Mouse (Mus musculus) gonadal fat pad, adult 2 months (tissue): ENCODE measurements around the gene Dnajc27. TPM values are rescaled to one million over a fixed set of nuclear protein-coding genes. Genes with fewer than 3 reads are reported as not detected.

Source experiments
- DNase-seq: peaks from one replicate; pipeline ENCODE4 v3.0.0-alpha.2; 2012; ENCODE audit warnings: low read depth
- polyA plus RNA-seq: library from polyadenylated mRNA; depleted of rRNA; stranded (reverse); fragments of >200 nt; gene quantifications from 2 replicates; pipeline ENCODE4 v1.2.3, GENCODE M21; 2012; rRNA removed

The Dnajc27 gene
- polyA plus RNA-seq, 1 experiment = 5.6 TPM

- no peak for DNase-seq
These were observed 2.1 kb upstream of the Dnajc27 start for GRCm38 (mm10) chr12:4080311-4080710.

- DNase-seq = no peak
These were observed 1.1 kb downstream of the Dnajc27 start for GRCm38 (mm10) chr12:4083441-4083840.

- no peak for DNase-seq
These were observed 25.0 kb downstream of the Dnajc27 start for GRCm38 (mm10) chr12:4107383-4107782.

DNA sequence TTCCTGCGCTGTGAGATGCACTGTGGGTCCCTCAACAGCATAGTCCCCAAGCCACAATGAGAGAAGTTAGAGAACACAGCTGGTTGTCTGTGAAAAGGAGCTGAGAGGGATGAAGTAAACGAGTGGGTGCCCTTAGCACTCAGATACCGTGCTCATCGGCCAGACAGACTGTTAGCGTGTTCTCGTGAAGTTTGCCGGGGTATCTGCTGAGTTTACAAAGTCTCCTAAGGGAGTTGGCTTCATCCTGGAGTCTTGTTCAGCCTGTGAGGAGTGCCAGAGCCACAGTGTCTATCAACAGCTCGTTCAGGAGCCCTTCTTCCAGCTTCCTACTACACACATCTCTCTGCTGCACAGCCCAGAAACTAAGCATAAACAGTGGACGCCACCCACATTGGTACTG is 33.7 kb downstream of the Dnajc27 start:
- DNase-seq = no peak

GRCm38 (mm10) chr12:4117136-4117535 is 34.8 kb downstream of the Dnajc27 start:
- DNase-seq = no peak

DNA sequence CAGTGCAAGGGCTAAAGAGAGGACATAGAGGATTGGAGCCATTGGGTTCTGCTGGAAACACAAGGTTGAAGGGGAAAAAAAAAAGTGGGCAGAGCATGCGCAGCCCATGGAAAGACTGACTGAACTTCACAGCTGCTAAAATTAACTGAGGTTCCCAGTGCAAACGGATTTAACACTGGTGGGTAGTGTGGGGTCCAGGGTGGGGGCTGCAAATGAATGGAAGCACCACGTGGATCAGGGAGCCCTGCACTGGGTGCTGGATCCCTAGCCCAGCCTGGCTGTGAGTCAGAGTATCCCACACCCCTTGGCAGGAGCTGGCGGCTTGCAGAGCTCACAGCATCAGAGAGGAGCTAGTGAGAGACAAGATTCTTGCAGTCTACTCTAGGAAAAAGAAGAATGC is 35.2 kb downstream of the Dnajc27 start:
- no peak for DNase-seq

DNA sequence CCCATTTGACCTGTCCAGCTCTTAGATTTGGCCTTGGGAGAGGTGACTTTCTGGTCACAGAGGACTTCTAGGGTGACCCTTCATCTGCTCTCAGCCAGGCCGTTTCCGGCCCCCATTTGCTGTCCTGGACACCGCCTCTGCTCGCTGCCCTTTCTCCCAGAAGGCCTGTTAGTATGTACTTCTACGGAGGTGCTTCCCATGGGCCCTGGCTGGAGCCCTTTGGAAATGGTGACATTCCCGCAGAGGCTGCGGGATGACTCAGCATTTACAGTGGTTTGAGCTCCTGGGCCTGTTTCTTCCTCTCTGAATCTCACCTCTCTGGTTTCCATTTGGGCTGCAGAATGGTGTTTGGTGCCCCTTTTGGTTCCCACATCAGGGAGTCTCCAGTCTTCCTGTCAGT is 45.0 kb downstream of the Dnajc27 start:
- DNase-seq = no peak

GRCm38 (mm10) chr12:4132941-4133846 is 50.8 kb downstream of the Dnajc27 start, which contains the start of gene Adcy3:
TSS of gene Adcy3 (plus strand) at chr12:4133103.
- no peak for DNase-seq

- no peak for DNase-seq
These were observed 51.4 kb downstream of the Dnajc27 start for GRCm38 (mm10) chr12:4133847-4134212.

DNA sequence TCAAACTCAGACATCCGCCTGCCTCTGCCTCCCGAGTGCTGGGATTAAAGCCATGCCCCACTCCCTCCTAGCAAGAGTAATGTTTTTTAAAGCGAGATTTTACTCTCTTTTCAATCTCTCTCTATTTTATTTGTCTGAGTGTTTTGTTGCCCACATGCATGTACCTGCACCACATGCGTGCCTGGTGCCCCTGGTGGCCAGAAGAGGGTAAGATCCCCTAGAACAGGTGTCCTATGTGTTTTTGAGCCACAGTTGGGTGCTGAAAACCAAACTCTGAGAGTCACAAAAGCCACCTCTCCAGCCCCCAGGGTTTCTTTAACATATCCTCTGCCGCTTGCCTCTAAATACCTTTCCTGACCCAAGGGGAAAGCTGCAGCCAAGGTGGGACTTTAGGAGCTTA is 60.8 kb downstream of the Dnajc27 start:
- DNase-seq = no peak

- no peak for DNase-seq
These were observed 68.6 kb downstream of the Dnajc27 start for GRCm38 (mm10) chr12:4150936-4151335.

DNA sequence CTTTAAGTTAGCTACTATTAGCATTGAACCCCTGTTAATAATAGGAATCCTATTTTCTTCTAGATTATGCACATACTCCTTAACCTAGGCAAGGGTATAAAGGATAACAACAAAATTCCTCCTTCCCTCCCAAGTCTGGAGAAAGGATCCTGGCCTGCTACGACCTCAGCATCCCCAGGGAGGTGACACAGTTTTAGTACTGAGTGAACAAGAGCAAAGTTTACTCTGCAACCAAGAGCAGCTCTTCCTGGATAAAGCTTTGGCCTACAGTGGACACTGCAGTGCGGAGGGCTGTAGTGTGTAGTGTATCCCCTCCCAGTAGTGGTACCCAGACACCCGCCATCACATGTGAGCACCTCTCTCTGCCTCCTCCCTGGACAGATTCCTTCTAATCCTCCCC is 69.6 kb downstream of the Dnajc27 start:
- DNase-seq = no peak

- no peak for DNase-seq
These were observed 75.1 kb downstream of the Dnajc27 start for GRCm38 (mm10) chr12:4157466-4157865.

DNA sequence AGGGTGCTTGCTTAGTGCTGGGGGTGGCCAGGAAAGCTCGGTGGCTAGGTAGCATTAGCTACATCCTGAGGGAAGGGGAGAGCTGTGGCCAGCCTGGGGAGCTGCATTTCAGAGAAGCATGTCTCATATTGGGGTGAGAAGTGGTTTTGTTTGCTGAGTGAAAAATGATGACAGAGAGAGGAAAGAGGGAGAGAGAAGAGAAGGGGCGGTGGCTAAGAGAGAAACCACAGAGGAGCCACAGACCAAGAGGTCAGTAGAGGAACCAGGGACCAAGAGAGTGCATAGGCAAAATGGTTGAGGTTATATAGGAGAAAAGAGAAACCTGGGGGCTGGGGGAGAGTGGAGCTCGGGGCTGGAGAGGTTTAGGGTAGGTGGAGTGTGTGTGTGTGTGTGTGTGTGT is 75.8 kb downstream of the Dnajc27 start:
- DNase-seq = no peak

- no peak for DNase-seq
These were observed 76.7 kb downstream of the Dnajc27 start for GRCm38 (mm10) chr12:4158868-4159632.

Other genes with a start within 250 kb of the Dnajc27 start
- 1.2 and 2.2 TPM in 2 replicates for gene Pomc, start 127.6 kb upstream of the Dnajc27 start, polyA plus RNA-seq
- gene Efr3b, start 43.7 kb upstream of the Dnajc27 start, polyA plus RNA-seq = 8.1 and 10.0 TPM in 2 replicates
- 8.2 and 8.5 TPM in 2 replicates for gene Adcy3, start 50.5 kb downstream of the Dnajc27 start, polyA plus RNA-seq
- 5.4 and 6.6 TPM in 2 replicates for gene Ptrhd1, start 151.4 kb downstream of the Dnajc27 start, polyA plus RNA-seq
- gene Cenpo, start 151.7 kb downstream of the Dnajc27 start, polyA plus RNA-seq = 12.6 and 13.1 TPM in 2 replicates